Mouse (Mus musculus) limb, embryonic 14.5 days (tissue): ENCODE measurements around the gene Epc2. TPM values are rescaled to one million over a fixed set of nuclear protein-coding genes. Genes with fewer than 3 reads are reported as not detected.

Source experiments
- ATAC-seq: fragments of 200-750 bp; cut with Nextera tagmentation; 2 replicates; pipeline ENCODE4 v1.8.0; 2017; ENCODE audit warnings: low read depth, moderate number of reproducible peaks, moderate TSS enrichment; ENCODE audit not compliant: low FRiP score
- DNase-seq: peaks from one replicate; pipeline ENCODE4 v3.0.0-alpha.2; 2015; ENCODE audit warnings: low spot score
- H3K27ac ChIP-seq: fragments of 300-500 bp; sonication (generic); replicated peaks from 2 replicates; pipeline ENCODE4 v1.5.1; 2014; ENCODE audit warnings: low read depth, mild to moderate bottlenecking, low read length, moderate library complexity, mixed read lengths
- H3K27me3 ChIP-seq: fragments of 300-500 bp; sonication (generic); 2 replicates; pipeline ENCODE4 v1.6.1; 2014; ENCODE audit warnings: low read length, mixed read lengths; ENCODE audit not compliant: control insufficient read depth, insufficient read depth
- H3K36me3 ChIP-seq: fragments of 300-500 bp; sonication (generic); 2 replicates; pipeline ENCODE4 v1.6.1; 2014; ENCODE audit warnings: mild to moderate bottlenecking, low read length, moderate library complexity, mixed read lengths; ENCODE audit not compliant: control insufficient read depth, insufficient read depth
- H3K4me1 ChIP-seq: fragments of 300-500 bp; sonication (generic); 2 replicates; pipeline ENCODE4 v1.6.1; 2014; ENCODE audit warnings: antibody characterized with exemption, low read length, mixed read lengths; ENCODE audit not compliant: control insufficient read depth, insufficient read depth
- H3K4me2 ChIP-seq: fragments of 300-500 bp; sonication (generic); replicated peaks from 2 replicates; pipeline ENCODE4 v1.6.1; 2014; ENCODE audit warnings: low read depth, mild to moderate bottlenecking, low read length, moderate library complexity; ENCODE audit not compliant: severe bottlenecking
- H3K4me3 ChIP-seq: fragments of 300-500 bp; sonication (generic); replicated peaks from 2 replicates; pipeline ENCODE4 v1.5.1; 2014; ENCODE audit warnings: low read length
- H3K9ac ChIP-seq: fragments of 300-500 bp; sonication (generic); 2 replicates; pipeline ENCODE4 v1.6.1; 2014; ENCODE audit warnings: mild to moderate bottlenecking, low read depth, low read length, moderate library complexity; ENCODE audit not compliant: severe bottlenecking
- H3K9me3 ChIP-seq: fragments of 300-500 bp; sonication (generic); 2 replicates; pipeline ENCODE4 v1.6.1; 2016; ENCODE audit warnings: low read length; ENCODE audit not compliant: control insufficient read depth
- POLR2A ChIP-seq: fragments of 200-500 bp; IDR thresholded peaks from 2 replicates; pipeline ENCODE4 v1.8.0; 2012; ENCODE audit warnings: inconsistent platforms, mild to moderate bottlenecking, moderate library complexity, borderline replicate concordance; ENCODE audit not compliant: insufficient read depth, insufficient read length; ENCODE audit errors: extremely low read depth
- WGBS: fragments of 180-500 bp; shearing (Covaris S2); extraction: QIAGEN DNeasy Blood & Tissue Kit; methylation state at CpG from one replicate; pipeline ENCODE4 v1.1.7; 2014; 5-methylcytosine and 5-hydroxymethylcytosine counted together
- polyA plus RNA-seq, 2 experiments: library from polyadenylated mRNA; depleted of rRNA in 1 of 2; stranded (reverse) in 1 of 2; unstranded in 1 of 2; fragments of >200 nt; fragmentation: Nextera tagmentation in 1 of 2; extraction: Ambion mirVana in 1 of 2; gene quantifications; 2 replicates each; pipeline versions ENCODE4 v1.2.1 to v1.2.3; 2012 to 2014

Epc2 gene
- polyA plus RNA-seq, 2 experiments: 11.5 to 17.8 TPM

- no peak overlapping the region for H3K4me2 ChIP-seq
- DNase-seq (no peak), ATAC-seq (no peak)
- H3K27ac ChIP-seq: no peak overlapping the region
- H3K27me3 ChIP-seq: no peaks in the 10 kb centered on the region
- no peaks in the 10 kb centered on the region for H3K9me3 ChIP-seq
- no peak overlapping the region for H3K9ac ChIP-seq
- no peak overlapping the region for H3K4me3 ChIP-seq
- 90% methylated on average over 5 of the region's 5 CpGs for WGBS
- no peaks in the 10 kb centered on the region for H3K4me1 ChIP-seq
- no peak for TF ChIP-seq POLR2A
- peaks cover 37% of the 10 kb centered on the region for H3K36me3 ChIP-seq
These were observed 97.2 kb downstream of the Epc2 start for GRCm38 (mm10) chr2:49548492-49548891.

GRCm38 (mm10) chr2:49553096-49553495 is 101.8 kb downstream of the Epc2 start:
- no peak for ATAC-seq
- Histone ChIP-seq H3K4me3 (no peak overlapping the region), H3K27me3 (no peaks in the 10 kb centered on the region), H3K4me1 (no peaks in the 10 kb centered on the region), H3K4me2 (no peak overlapping the region), H3K27ac (no peak overlapping the region), H3K9ac (no peak overlapping the region), H3K9me3 (no peaks in the 10 kb centered on the region), H3K36me3 (peaks cover 33% of the 10 kb centered on the region)
- DNase-seq: no peak
- 94% methylated on average over 2 of the region's 2 CpGs for WGBS
- TF ChIP-seq POLR2A: no peak

DNA sequence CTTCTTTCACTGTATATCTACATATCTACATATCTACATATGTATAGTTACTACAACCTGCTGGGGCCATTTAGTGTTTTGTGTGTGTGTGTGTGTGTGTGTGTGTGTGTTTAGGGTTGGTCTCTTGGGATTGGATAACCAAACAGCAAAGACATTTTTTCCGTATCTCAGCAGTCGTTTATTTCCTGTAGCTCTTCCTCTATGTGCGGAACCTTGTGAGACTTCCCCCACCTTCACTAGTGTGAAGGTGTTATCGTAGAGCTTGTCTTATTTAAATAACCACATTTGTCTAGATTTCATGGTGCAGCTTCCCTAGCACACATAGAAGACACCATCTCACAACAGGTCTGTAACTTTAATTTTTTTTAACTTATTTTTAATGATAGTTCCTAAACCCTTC is 106.1 kb downstream of the Epc2 start:
- no peak for TF ChIP-seq POLR2A
- WGBS: 92% methylated on average over 4 of the region's 4 CpGs
- H3K4me2 ChIP-seq: no peak overlapping the region
- H3K9ac ChIP-seq: no peak overlapping the region
- ATAC-seq: no peak
- H3K36me3 ChIP-seq: peaks cover 13% of the 10 kb centered on the region
- 0 out of 2 replicates have a peak, but pooled peaks cover 2% of the 10 kb centered on the region for H3K9me3 ChIP-seq
- H3K4me1 ChIP-seq: no peaks in the 10 kb centered on the region
- H3K27ac ChIP-seq: no peak overlapping the region
- H3K27me3 ChIP-seq: no peaks in the 10 kb centered on the region
- H3K4me3 ChIP-seq: no peak overlapping the region
- no peak for DNase-seq

- DNase-seq: no peak
- Histone ChIP-seq H3K9me3 (0 out of 2 replicates have a peak, but pooled peaks cover 2% of the 10 kb centered on the region), H3K27me3 (no peaks in the 10 kb centered on the region), H3K4me1 (no peaks in the 10 kb centered on the region), H3K9ac (no peak overlapping the region), H3K27ac (no peak overlapping the region), H3K4me3 (no peak overlapping the region), H3K36me3 (peaks cover 10% of the 10 kb centered on the region), H3K4me2 (no peak overlapping the region)
- ATAC-seq: no peak
- 88% methylated on average over 3 of the region's 3 CpGs for WGBS
- no peak for TF ChIP-seq POLR2A
These were observed 107.1 kb downstream of the Epc2 start for GRCm38 (mm10) chr2:49558361-49558760.

DNA sequence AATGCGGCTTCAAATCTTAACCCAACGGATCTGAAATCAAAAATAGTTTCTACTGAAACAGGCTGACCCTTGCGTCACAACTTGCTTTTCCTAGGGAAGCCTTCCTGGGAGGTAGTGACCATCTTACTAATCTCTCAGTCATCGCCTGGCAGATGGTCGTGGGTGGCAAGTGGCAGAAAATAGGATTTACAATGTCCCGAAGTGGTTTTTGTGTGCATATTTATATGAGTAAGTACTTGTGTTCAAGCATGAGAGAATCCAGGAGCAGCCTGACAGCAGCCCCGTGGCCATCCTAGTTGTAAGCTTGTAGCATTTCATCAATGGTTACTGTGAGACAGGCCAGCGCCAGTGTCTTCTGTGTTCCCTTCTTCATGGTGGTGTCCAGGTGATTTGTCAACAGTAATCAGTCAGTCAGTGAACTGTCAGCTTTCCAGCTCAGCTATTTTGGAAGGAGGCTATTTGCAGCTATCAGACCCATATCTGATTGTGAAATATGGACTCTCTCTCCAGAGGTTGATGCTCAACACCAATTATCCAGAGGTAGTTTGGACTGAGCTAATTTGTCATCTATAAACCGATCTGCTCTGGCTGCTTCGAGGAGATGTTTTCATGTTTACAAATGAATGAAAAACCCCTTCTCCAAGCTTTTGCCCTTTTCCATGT is 111.5 kb downstream of the Epc2 start:
- Histone ChIP-seq H3K4me3 (no peak overlapping the region), H3K27ac (no peak overlapping the region), H3K4me2 (no peak overlapping the region), H3K36me3 (no peaks in the 10 kb centered on the region), H3K9ac (no peak overlapping the region), H3K9me3 (0 out of 2 replicates have a peak, but pooled peaks cover 2% of the 10 kb centered on the region), H3K4me1 (no peaks in the 10 kb centered on the region), H3K27me3 (no peaks in the 10 kb centered on the region)
- TF ChIP-seq POLR2A: no peak
- ATAC-seq (no peak), DNase-seq (no peak)
- 87% methylated on average over 10 of the region's 10 CpGs for WGBS
